Mouse (Mus musculus) embryonic facial prominence, embryonic 11.5 days (tissue): ENCODE results near the gene Neurod4. TPM values are rescaled to one million over a fixed set of nuclear protein-coding genes. Genes with fewer than 3 reads are reported as not detected.

Experiments
- ATAC-seq: fragments of 200-750 bp; cut with Nextera tagmentation; replicated peaks from 2 replicates; pipeline ENCODE4 v1.8.0; 2017; ENCODE audit warnings: low read depth; ENCODE audit not compliant: insufficient number of reproducible peaks, low FRiP score, low TSS enrichment
- DNase-seq: peaks from one replicate; pipeline ENCODE4 v3.0.0-alpha.2; 2015; ENCODE audit warnings: low spot score
- H3K27ac ChIP-seq: fragments of 300-500 bp; sonication (generic); replicated peaks from 2 replicates; pipeline ENCODE4 v1.5.1; 2014; ENCODE audit warnings: mild to moderate bottlenecking, low read depth, low read length, control low read depth
- H3K27me3 ChIP-seq: fragments of 300-500 bp; sonication (generic); 2 replicates; pipeline ENCODE4 v1.6.1; 2014; ENCODE audit warnings: mild to moderate bottlenecking, low read length, moderate library complexity, mixed read lengths; ENCODE audit not compliant: control insufficient read depth, insufficient read depth
- H3K36me3 ChIP-seq: fragments of 300-500 bp; sonication (generic); replicated peaks from 2 replicates; pipeline ENCODE4 v1.6.1; 2014; ENCODE audit warnings: low read depth, mild to moderate bottlenecking, low read length, moderate library complexity, mixed read lengths; ENCODE audit not compliant: control insufficient read depth, insufficient read depth
- H3K4me1 ChIP-seq: fragments of 300-500 bp; sonication (generic); 2 replicates; pipeline ENCODE4 v1.6.1; 2014; ENCODE audit warnings: low read length, mixed read lengths; ENCODE audit not compliant: control insufficient read depth, insufficient read depth
- H3K4me2 ChIP-seq: fragments of 300-500 bp; sonication (generic); 2 replicates; pipeline ENCODE4 v1.6.1; 2014; ENCODE audit warnings: low read depth, mild to moderate bottlenecking, control low read depth, low read length, moderate library complexity
- H3K4me3 ChIP-seq: fragments of 300-500 bp; sonication (generic); 2 replicates; pipeline ENCODE4 v1.5.1; 2014; ENCODE audit warnings: low read depth, low read length, control low read depth
- H3K9ac ChIP-seq: fragments of 300-500 bp; sonication (generic); replicated peaks from 2 replicates; pipeline ENCODE4 v1.6.1; 2014; ENCODE audit warnings: mild to moderate bottlenecking, control low read depth, low read length
- H3K9me3 ChIP-seq: fragments of 300-500 bp; sonication (generic); replicated peaks from 2 replicates; pipeline ENCODE4 v1.6.1; 2016; ENCODE audit warnings: mild to moderate bottlenecking, low read length, inconsistent platforms, mixed read lengths; ENCODE audit not compliant: control insufficient read depth
- WGBS: fragments of 180-500 bp; shearing (Covaris S2); extraction: QIAGEN DNeasy Blood & Tissue Kit; methylation state at CpG from one replicate; pipeline ENCODE4 v1.1.7; 2014; 5-methylcytosine and 5-hydroxymethylcytosine counted together
- polyA plus RNA-seq: library from polyadenylated mRNA; unstranded; fragments of >200 nt; fragmentation: Nextera tagmentation; extraction: Ambion mirVana; gene quantifications from 2 replicates; pipeline ENCODE4 v1.2.1, GENCODE M21; 2014

Neurod4 gene
- polyA plus RNA-seq, result 4.8 and 5.7 TPM in 2 replicates

- no peak within 1 kb of the TSS for H3K4me2 ChIP-seq
- DNase-seq (peak; percentile 80), ATAC-seq (peak; percentile 77; the same call in 1 of the 2 replicates)
- no peaks in the 10 kb centered on the region for H3K27me3 ChIP-seq
- H3K9ac ChIP-seq, result no peak within 1 kb of the TSS
- no peak within 1 kb of the TSS for H3K4me3 ChIP-seq
- no peaks in the 10 kb centered on the region for H3K36me3 ChIP-seq
- H3K9me3 ChIP-seq, result no peaks in the 10 kb centered on the region
- WGBS, result 0% methylated on average over 7 of the region's 7 CpGs
- H3K27ac ChIP-seq, result no peak within 1 kb of the TSS
- no peaks in the 10 kb centered on the region for H3K4me1 ChIP-seq
Measured at GRCm38 (mm10) chr10:130280066-130280465, at the start of gene Neurod4. Gene Neurod4 (minus strand): TSS chr10:130280240.

DNA sequence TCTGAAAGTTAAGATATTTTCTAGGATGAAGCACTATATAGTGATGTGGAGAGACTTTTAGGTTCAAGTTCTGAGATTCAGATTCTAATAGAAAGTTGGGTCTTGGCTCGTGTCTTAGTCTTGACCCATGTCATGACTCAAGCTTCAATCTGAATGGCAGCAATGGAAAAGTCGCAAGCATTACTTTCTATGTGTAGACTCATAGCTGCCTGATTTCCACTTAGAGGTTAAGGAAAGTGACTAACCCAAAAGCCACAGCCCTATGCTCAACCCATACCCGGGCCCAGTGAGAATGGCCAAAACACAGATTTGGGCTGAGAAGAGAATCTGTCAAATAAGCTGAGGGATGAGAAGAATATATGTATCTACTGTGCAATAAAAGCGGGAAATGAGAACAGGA, 44.2 kb upstream of the Neurod4 start:
- H3K4me3 ChIP-seq, result no peak overlapping the region
- H3K9me3 ChIP-seq, result no peaks in the 10 kb centered on the region
- no peak for DNase-seq
- no peak for ATAC-seq
- no peak overlapping the region for H3K27ac ChIP-seq
- no peaks in the 10 kb centered on the region for H3K4me1 ChIP-seq
- no peaks in the 10 kb centered on the region for H3K36me3 ChIP-seq
- no peaks in the 10 kb centered on the region for H3K27me3 ChIP-seq
- WGBS, result 88% methylated on average over 4 of the region's 4 CpGs
- no peak overlapping the region for H3K9ac ChIP-seq
- H3K4me2 ChIP-seq, result no peak overlapping the region

- H3K4me2 ChIP-seq, result no peak within 1 kb of the TSS
- no peak for ATAC-seq
- no peaks in the 10 kb centered on the region for H3K27me3 ChIP-seq
- 81% methylated on average over 5 of the region's 5 CpGs for WGBS
- H3K9ac ChIP-seq, result no peak within 1 kb of the TSS
- H3K4me3 ChIP-seq, result no peak within 1 kb of the TSS
- no peaks in the 10 kb centered on the region for H3K9me3 ChIP-seq
- DNase-seq, result no peak
- H3K27ac ChIP-seq, result no peak within 1 kb of the TSS
- H3K4me1 ChIP-seq, result no peaks in the 10 kb centered on the region
- no peaks in the 10 kb centered on the region for H3K36me3 ChIP-seq
Measured at GRCm38 (mm10) chr10:130322637-130323036, 42.6 kb upstream of the Neurod4 start, which contains the start of gene Tespa1. Gene Tespa1 (plus strand): TSS chr10:130322870.

- Histone ChIP-seq H3K4me2 (no peak overlapping the region), H3K27me3 (no peaks in the 10 kb centered on the region), H3K9me3 (no peaks in the 10 kb centered on the region), H3K9ac (no peak overlapping the region), H3K27ac (no peak overlapping the region), H3K4me1 (no peaks in the 10 kb centered on the region), H3K4me3 (no peak overlapping the region), H3K36me3 (no peaks in the 10 kb centered on the region)
- ATAC-seq (no peak), DNase-seq (no peak)
Measured at GRCm38 (mm10) chr10:130322062-130322461, 42.0 kb upstream of the Neurod4 start.

DNA sequence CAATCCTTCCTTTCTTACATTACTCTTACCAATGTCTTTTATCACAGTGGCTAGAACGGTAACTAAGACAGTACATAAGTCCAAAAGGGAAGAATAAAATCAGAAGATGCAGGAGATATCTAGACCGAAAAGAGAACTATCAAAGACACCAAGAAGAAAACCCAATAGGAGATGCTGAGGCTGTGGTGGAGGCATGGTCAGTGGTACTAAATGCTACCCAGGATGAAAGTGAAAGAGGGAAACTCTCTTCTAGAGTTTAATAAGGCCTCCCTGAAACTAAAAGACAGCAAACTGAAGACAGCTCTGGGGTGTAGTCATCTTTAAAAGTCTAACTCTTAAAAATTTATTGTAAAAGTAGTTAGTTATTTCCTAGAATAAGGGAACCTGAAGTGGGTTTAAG, 40.7 kb upstream of the Neurod4 start:
- ATAC-seq, result no peak

DNA sequence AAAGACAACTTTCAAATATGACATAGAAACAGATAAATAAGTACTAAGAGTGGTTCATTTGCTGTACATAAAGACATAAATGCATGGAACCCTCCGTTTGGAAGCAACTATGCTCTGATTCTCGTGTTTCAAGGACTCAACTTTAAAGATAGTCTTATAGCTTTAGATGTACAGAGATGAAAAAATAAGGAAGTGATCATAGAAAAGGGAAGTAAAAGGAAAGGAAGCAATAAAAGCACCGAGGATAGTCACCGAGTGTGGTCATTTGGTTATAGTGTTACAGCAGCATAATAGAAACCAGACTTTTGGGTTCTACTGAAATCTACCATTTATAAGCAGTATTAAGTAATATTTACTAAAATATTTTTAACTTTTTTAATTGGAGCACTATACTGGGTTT, 38.7 kb upstream of the Neurod4 start:
- no peaks in the 10 kb centered on the region for H3K4me1 ChIP-seq
- H3K27me3 ChIP-seq, result no peaks in the 10 kb centered on the region
- H3K36me3 ChIP-seq, result no peaks in the 10 kb centered on the region
- ATAC-seq (no peak), DNase-seq (no peak)
- no peak overlapping the region for H3K27ac ChIP-seq
- H3K4me3 ChIP-seq, result no peak overlapping the region
- H3K9ac ChIP-seq, result no peak overlapping the region
- H3K9me3 ChIP-seq, result no peaks in the 10 kb centered on the region
- 64% methylated on average over 4 of the region's 4 CpGs for WGBS
- H3K4me2 ChIP-seq, result no peak overlapping the region

More for the DNA sequence above, 40.7 kb upstream of the Neurod4 start:
- H3K9ac ChIP-seq, result no peak overlapping the region
- 85% methylated on average over 2 of the region's 2 CpGs for WGBS
- H3K27me3 ChIP-seq, result no peaks in the 10 kb centered on the region
- H3K27ac ChIP-seq, result no peak overlapping the region
- H3K4me1 ChIP-seq, result no peaks in the 10 kb centered on the region
- no peaks in the 10 kb centered on the region for H3K36me3 ChIP-seq
- no peak overlapping the region for H3K4me2 ChIP-seq
- no peak for DNase-seq
- H3K9me3 ChIP-seq, result no peaks in the 10 kb centered on the region
- no peak overlapping the region for H3K4me3 ChIP-seq

- Histone ChIP-seq H3K27ac (no peak overlapping the region), H3K9me3 (no peaks in the 10 kb centered on the region), H3K4me3 (no peak overlapping the region), H3K27me3 (no peaks in the 10 kb centered on the region), H3K4me1 (no peaks in the 10 kb centered on the region), H3K4me2 (no peak overlapping the region), H3K9ac (no peak overlapping the region), H3K36me3 (no peaks in the 10 kb centered on the region)
- ATAC-seq, result no peak
- no peak for DNase-seq
Measured at GRCm38 (mm10) chr10:130315846-130316245, 35.8 kb upstream of the Neurod4 start.

DNA sequence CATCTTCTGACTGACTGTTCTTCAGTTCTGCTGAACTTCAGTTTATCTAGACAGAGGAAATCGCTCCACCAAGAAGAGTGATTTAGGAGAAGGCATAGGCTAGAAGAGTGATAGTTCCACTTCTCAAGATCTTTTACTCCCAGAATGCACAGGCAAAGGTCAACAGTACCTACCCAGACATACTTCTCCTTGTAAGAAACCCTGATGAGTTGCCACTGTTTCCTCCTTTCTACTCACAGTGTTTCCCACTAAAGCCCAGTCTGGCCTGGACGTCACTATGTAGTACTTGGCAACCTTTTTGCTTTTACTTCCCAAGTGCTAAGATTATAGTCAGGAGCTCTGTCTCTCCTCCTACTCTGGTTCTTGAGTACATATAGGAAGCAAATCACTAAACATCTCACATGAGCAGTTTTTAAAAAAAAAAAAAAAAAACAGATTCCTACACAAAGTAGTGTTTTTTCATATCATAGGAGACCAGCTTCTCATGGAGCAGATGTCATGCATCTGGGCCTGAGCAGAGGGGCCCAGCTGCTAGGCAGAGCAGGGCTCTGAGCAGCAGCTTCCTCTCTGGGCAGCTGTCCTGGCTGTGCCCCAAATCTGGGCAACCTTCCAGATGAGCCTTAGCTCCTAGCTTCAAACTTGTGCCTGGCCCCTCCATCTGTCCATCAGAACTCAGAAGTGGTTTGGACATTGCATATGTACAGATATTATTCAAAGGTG, 34.2 kb upstream of the Neurod4 start:
- no peak for ATAC-seq
- no peak overlapping the region for H3K4me3 ChIP-seq
- WGBS, result 85% methylated on average over 2 of the region's 2 CpGs
- DNase-seq, result no peak
- no peaks in the 10 kb centered on the region for H3K9me3 ChIP-seq
- no peaks in the 10 kb centered on the region for H3K27me3 ChIP-seq
- no peak overlapping the region for H3K4me2 ChIP-seq
- no peaks in the 10 kb centered on the region for H3K36me3 ChIP-seq
- no peaks in the 10 kb centered on the region for H3K4me1 ChIP-seq
- no peak overlapping the region for H3K27ac ChIP-seq
- no peak overlapping the region for H3K9ac ChIP-seq
